Mouse (Mus musculus) spleen, adult 2 months (tissue): ENCODE measurements around the gene Doc2g.

Experiments used
- CTCF ChIP-seq: fragments of 200-500 bp; IDR thresholded peaks from 2 replicates; pipeline ENCODE4 v1.5.1; 2011; ENCODE audit warnings: mild to moderate bottlenecking, inconsistent platforms; ENCODE audit not compliant: insufficient read depth, insufficient read length, insufficient replicate concordance; ENCODE audit errors: extremely low read depth
- POLR2A ChIP-seq: fragments of 200-500 bp; IDR thresholded peaks from 2 replicates; pipeline ENCODE4 v1.6.1; 2011; ENCODE audit warnings: low read depth, low read length, inconsistent platforms

DNA sequence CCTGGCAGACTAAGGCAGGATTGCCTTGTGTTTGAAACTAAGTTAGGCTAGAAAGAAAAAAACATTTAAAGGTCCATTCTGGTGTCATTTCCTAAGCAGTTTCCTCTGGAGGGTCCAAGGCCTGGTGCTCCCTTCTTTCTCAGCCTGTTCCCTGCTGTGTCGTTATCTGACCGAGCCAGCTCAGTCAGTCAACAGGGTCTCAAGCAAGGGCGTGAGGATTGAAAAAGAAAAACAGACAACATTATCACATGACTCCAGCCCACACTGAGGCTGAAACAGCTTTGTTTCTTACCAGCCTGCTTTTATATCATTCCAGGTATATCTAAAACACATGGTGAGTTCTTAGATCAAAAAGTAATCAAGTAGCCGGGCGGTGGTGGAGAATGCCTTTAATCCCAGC is 12.5 kb downstream of the Doc2g start:
- TF ChIP-seq CTCF = no peak
- TF ChIP-seq POLR2A = no peak
